Mouse (Mus musculus): Measurements from ENCODE around the gene Smim6.

DNA sequence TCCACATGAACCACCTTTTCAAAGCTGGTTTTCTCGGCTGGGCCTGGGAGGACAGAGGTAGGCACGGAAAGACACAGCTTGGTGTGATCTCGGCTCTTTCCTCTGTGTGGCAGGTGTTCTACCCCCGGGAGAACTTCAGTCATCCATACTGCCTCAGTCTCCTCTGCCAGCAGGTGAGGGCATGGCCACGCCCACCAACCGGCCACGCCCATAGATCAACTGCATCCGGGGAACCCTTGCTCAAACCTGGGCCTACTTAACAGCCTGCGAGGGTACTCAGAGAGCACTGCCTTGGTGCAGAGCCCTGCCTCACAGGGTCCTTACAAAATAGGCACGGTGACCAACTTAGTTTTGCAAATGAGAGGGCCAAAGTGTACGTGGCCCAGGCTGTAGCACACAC is 26.5 kb upstream of the Smim6 start:
- TF ChIP-seq CHD2 (IDR thresholded peaks at IDR 0.05; ENCODE audit: low read depth, low read length) (no peak), MAFK (IDR thresholded peaks at IDR 0.05; ENCODE audit: insufficient read depth, low read depth, low read length) (no peak)
